Mouse (Mus musculus) heart, postnatal 14 days (tissue): ENCODE measurements at regions not wholly inside any gene's neighbourhood (a gene's known extent, or its start where the extent isn't known, plus 50 kb on each side); places are given as distances from the start of the nearest gene placed in this dataset.
A peak's percentile ranks its signal among the peaks of the same experiment; 100 is the strongest.

Experiments
- DNase-seq, 2 experiments: peaks; one replicate each; pipeline ENCODE4 v3.0.0; 2021 to 2022
- intact Hi-C: fragments of 180-260 bp; cut with DNase I; formaldehyde crosslinking; loops from one replicate; pipeline ENCODE4 v1.15.1; 2025

- DNase-seq, result no peak
- intact Hi-C loops, result no loop called here
Observed at GRCm38 (mm10) chr17:64229225-64229976, 102.3 kb downstream of the Pja2 start.

GRCm38 (mm10) chr17:64214599-64214998 lies 117.1 kb downstream of the Pja2 start:
- intact Hi-C loops, result no loop called here
- DNase-seq, result peak; percentile 23 to 61

- no peak for DNase-seq
Observed at GRCm38 (mm10) chr17:64213251-64213650, 118.5 kb downstream of the Pja2 start.

GRCm38 (mm10) chr17:64211281-64211680 lies 120.4 kb downstream of the Pja2 start:
- intact Hi-C loops, result no loop called here
- DNase-seq, result no peak

More at GRCm38 (mm10) chr17:64213251-64213650, 118.5 kb downstream of the Pja2 start:
- intact Hi-C loops, result no loop called here

- no peak for DNase-seq
- intact Hi-C loops, result no loop called here
Observed at GRCm38 (mm10) chr17:64210366-64210765, 121.3 kb downstream of the Pja2 start.

- intact Hi-C loops, result no loop called here
- no peak for DNase-seq
Observed at GRCm38 (mm10) chr17:64209640-64210039, 122.1 kb downstream of the Pja2 start.

GRCm38 (mm10) chr17:64208152-64208855 lies 123.4 kb downstream of the Pja2 start:
- intact Hi-C loops, result no loop called here
- DNase-seq, result no peak

GRCm38 (mm10) chr17:64206196-64206718 lies 125.5 kb downstream of the Pja2 start:
- intact Hi-C loops, result no loop called here
- DNase-seq, result no peak

GRCm38 (mm10) chr17:64203611-64204010 lies 128.1 kb downstream of the Pja2 start:
- no peak for DNase-seq
- intact Hi-C loops, result no loop called here

GRCm38 (mm10) chr17:64202248-64202647 lies 129.5 kb downstream of the Pja2 start:
- intact Hi-C loops, result no loop called here
- no peak for DNase-seq

GRCm38 (mm10) chr17:64201609-64202008 lies 130.1 kb downstream of the Pja2 start:
- intact Hi-C loops, result no loop called here
- DNase-seq, result no peak

GRCm38 (mm10) chr17:64200092-64200877 lies 131.4 kb downstream of the Pja2 start:
- intact Hi-C loops, result no loop called here

GRCm38 (mm10) chr17:64199241-64199933 lies 132.3 kb downstream of the Pja2 start:
- DNase-seq, result no peak
- intact Hi-C loops, result no loop called here

More at GRCm38 (mm10) chr17:64200092-64200877, 131.4 kb downstream of the Pja2 start:
- DNase-seq, result no peak

GRCm38 (mm10) chr17:64196437-64196836 lies 135.3 kb downstream of the Pja2 start:
- intact Hi-C loops, result no loop called here
- no peak for DNase-seq

- intact Hi-C loops, result no loop called here
Observed at GRCm38 (mm10) chr17:64193055-64193454, 138.7 kb downstream of the Pja2 start.

More at GRCm38 (mm10) chr17:64193055-64193454, 138.7 kb downstream of the Pja2 start:
- no peak for DNase-seq
